Mouse (Mus musculus): ENCODE results near the gene Wfs1.
A peak's percentile ranks its signal among the peaks of the same experiment; 100 is the strongest.
"Not testable (repeated sequence)": the region's sequence is repeated elsewhere in the genome, so short reads cannot be mapped to it uniquely, and the experiment has no call there.

Gene Wfs1

DNA sequence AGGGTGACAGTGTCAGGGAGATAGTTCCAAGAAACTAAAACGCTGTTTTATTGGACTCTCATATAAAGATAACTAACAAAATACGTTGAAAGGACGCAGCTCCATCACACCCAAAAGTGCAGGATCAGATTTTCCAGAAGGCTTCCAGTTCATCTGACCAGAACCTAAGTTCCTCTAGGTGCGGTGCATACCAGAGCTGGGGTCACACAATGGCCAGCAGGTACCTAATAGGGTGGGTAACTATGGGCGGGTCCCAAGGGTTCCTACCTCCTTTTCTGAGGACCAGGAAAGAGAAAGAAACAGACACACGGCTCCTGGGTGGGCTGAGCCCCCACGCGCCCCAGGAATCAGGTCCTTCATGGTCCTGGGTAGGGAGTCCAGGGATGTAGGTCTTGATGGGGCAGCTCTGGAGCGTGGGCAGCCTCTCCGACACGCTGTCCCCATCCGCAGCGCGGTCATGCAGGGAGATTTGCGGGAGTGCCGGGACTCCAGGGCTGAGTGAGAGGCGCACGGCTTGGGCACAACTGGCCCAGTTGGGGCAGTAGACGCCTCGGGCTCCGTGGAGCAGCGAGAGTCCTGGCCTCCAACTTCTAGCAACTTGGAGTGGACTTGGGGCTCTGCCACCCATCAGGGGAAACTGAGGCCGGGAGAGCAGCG is 753 bp downstream of the Wfs1 start:
- no peak for DNase-seq (ENCODE audit: low spot score in 2 of 2)

DNA sequence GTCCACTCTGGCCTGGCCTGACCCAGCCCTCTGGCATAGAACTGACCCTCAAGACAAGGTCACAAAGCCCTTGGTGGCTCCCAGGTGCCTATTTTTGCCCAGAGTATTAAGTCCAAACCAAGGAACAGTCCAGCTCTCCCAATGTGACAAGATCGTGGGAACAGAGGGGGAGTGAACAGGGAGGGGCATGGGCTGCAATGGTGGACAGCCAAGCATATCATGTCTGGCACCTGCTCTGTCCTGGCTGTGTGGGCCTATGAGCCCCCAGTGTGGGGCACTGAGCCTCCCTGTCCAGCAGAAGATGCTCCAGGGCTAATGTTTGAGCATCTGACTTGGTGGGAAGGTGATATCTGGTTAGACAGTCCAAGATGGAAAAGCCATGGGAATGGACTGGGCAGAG is 2.4 kb downstream of the Wfs1 start:
- no peak for DNase-seq (ENCODE audit: low spot score in 2 of 2)

- DNase-seq (ENCODE audit: low spot score in 2 of 2), result no peak
Observed at GRCm38 (mm10) chr5:36982271-36982670, 6.7 kb downstream of the Wfs1 start.

DNA sequence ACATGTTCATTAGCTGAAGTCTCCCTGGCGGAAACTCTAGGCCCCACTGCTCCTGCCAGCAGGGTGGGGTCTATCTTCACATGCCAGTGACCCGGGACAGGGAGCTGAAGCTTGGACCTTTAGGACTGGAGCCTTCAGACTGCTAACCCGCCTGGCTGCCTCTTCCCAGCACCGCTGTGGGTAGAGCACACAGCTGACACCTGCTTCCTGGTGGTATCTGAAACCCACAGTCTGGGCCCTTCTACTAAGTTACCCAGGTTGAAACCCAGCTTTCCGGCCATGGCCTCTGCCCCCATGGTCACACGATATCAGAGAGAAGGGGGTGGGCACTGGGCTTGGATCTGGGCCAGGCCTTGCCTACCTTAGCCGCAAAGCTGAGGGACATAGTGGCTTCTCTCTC is 9.4 kb downstream of the Wfs1 start:
- no peak for DNase-seq (ENCODE audit: low spot score in 2 of 2)

DNA sequence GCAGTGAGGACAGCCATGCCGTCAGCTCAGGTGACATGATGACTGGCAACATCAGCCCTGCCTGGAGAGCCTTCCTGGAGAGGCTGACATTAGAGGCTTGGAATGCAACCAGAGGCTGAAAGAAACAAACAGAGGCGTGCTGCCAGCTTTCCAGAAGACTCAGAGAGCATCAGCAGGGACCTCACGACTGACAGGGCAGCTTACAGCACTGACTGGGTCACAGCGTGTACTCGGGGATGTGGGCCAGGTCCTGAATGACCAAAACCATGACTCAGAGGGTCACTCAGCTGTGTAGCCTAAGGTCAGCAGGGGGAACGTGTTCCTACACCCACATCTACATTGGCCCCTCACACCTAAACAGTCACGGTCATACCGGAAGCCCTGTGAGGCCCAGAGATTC is 10.0 kb downstream of the Wfs1 start:
- no peak for DNase-seq (ENCODE audit: low spot score in 2 of 2)

DNA sequence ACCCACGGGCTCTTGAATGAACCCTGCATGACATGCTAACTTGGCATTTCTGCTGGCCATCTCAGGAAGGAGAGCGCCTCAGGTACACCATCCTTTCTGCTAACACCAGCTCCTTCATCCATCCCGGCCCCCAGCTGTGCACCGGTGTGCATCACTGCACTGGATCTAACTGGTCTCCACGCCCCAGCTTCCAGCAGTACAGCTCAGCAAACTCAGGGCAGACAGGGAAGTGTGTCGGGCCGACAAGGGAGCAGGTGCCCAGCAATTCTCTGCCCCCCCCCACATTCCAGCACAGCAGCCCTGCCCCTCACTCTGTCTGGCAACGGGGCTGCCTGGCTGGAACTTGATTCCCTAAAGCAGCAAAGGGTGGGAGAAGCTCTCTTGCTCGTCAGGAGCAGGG is 11.2 kb downstream of the Wfs1 start:
- DNase-seq (ENCODE audit: low spot score in 2 of 2), result no peak

DNA sequence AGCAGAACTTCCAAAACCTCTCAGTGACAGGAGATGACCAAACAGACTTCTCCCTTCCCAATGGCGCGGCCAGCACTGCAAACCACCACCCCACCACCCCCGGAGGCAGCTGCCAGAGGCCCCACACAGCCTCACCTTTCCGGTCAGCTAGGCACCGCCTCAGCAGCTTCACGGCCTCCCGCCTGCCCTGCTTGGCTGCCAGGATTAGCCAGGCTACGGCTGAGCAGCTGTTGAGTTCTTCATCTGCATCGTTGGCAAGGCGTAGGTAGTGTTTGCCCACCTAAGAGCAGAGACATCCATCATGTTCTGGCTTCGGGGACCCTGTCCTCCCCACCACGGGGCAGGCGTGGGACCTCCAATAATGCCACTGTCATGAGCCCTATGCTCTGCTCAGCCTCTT is 13.7 kb downstream of the Wfs1 start:
- DNase-seq (ENCODE audit: low spot score in 2 of 2), result no peak

- DNase-seq (ENCODE audit: low spot score in 2 of 2), result no peak
Observed at GRCm38 (mm10) chr5:36971587-36971986, 17.4 kb downstream of the Wfs1 start.

DNA sequence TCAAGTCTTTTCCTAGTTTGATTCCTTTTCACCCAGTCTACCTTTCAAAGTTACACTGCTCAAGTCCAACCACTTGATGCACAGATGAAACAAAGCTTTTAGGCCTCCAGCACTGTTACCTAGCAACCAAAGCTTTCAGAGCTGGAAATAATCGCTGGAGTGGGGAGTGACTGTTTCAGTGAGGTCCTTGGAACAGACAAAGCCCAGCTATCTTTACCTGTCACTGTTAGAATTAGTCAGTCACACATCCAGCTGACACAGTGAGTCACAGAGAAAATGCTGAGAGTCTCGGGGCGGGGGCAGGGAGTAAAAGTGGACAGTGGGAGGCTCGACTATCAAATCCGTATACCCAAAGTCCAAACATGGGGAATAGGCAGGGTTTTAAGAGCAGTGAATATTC is 28.5 kb downstream of the Wfs1 start:
- DNase-seq (ENCODE audit: low spot score in 2 of 2), result no peak

DNA sequence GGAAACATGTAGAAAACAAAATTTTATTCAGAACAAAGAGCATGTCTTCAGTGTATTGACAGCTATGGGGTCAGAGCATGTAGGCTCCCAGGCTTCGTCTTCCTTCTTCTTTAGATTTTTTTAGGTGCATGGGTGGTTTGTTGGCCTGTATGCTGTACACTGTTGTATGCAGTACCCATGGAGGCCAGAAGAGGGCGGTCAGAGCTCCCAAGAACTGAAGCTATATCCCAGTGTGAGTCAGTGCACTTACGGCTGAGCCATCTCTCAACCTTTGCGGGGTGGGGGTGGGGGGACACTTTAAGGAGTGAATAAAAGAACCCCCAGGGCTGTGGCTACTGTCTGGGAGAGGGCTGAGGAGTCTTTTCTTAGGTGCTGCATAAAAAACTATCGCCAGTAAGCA is 30.2 kb downstream of the Wfs1 start:
- DNase-seq (ENCODE audit: low spot score in 2 of 2), result peak; percentile 33 to 45

DNA sequence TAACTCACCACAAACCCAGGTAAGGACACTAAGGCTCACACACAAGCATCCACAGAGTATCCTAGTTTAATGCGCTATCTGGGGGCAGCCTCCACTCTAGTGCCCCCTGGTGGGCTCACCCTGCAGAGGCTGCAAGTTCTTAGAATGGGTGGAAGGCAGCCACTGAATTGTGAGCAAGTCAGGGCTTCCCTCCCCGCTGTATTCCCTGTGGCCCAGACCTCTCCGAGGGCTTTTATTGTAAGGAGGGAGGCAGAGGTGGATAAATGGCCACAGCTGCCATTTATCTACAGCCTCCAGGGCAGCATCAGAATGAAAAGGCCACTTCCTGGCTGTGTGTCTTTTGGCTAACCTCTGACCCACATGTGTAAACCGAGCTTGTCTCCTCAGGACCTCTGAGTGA is 33.6 kb downstream of the Wfs1 start:
- DNase-seq (ENCODE audit: low spot score in 2 of 2), result no peak

GRCm38 (mm10) chr5:36952311-36952710 is 36.7 kb downstream of the Wfs1 start:
- no peak for DNase-seq (ENCODE audit: low spot score in 2 of 2)

- no peak for DNase-seq (ENCODE audit: low spot score in 2 of 2)
Observed at GRCm38 (mm10) chr5:36950871-36951270, 38.1 kb downstream of the Wfs1 start.

- peak; percentile 64 to 65 for DNase-seq (ENCODE audit: low spot score in 2 of 2)
Observed at GRCm38 (mm10) chr5:36948831-36949230, 40.2 kb downstream of the Wfs1 start.

DNA sequence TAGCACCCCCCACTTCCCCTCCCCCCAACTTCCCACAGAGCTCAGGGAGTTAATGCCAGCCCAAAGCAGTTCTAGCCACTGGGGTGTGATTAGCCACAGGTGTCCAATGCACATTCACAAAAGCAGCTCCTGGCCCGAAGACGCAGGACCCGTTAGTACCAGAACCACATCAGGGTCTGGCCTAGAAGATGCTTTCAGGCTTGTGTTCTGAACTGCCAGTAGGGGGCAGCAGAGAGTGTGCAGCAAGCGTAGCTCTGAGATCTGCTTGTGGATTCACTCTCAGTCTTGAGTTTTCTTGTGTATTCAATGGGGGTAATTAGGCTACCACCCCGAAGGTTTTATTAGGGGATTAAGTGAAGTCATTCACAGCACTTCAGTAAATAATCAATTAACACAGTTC is 42.6 kb downstream of the Wfs1 start:
- DNase-seq (ENCODE audit: low spot score in 2 of 2), result peak; percentile 15 to 17

DNA sequence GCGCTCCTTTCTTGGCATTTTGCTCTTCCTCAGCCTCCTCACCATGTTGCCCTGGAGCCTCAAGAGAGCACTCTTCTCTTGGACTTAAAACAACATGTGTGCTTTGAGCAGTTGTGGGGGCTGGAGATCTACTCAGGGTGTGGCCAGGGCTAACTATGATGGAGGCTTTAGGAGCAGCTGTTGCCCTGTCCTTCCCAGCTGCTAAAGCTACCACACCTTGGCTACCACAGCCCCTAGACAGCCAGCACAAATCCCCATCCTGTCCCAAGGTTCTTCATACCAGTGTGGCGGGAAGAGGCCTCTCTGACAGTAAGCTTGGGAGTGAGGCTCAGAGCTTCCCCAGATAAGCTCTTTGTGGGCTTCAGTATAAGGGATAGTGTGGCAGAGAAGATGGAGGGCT is 43.3 kb downstream of the Wfs1 start:
- DNase-seq (ENCODE audit: low spot score in 2 of 2), result no peak

DNA sequence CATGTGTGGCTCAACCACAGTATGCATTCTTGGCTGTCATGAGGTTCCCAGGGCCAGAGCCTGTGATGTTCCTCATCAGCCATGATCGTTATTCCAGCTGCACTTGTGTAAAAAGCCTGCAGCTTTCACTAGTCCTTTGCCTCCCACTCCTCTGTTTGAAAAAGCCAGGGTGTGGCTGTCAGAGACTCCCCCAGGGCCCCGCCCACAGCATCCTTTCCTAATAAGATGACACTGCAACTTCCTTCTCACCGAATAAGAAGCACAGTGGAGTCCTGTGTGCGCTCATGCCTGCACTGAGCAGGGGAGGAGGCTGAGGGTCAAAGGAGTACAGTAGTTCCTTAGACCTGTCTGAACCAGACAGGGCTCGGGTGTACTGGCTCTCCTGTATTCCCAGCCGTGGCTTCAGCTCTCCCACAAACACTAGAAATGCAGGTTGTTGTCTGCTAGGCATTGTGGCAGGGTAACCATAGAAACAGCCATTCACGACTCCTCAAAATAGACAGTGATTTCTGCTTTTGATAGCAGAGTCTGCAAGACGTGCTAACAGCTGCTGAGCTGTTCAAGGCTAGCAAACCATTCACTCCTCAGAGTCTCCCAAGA is 43.8 kb downstream of the Wfs1 start:
- DNase-seq (ENCODE audit: low spot score in 2 of 2), result no peak

GRCm38 (mm10) chr5:36944552-36944951 is 44.5 kb downstream of the Wfs1 start:
- DNase-seq (ENCODE audit: low spot score in 2 of 2), result no peak

GRCm38 (mm10) chr5:36942446-36942845 is 46.6 kb downstream of the Wfs1 start:
- DNase-seq (ENCODE audit: low spot score in 2 of 2), result no peak

GRCm38 (mm10) chr5:36938991-36939390 is 50.0 kb downstream of the Wfs1 start:
- DNase-seq (ENCODE audit: low spot score in 2 of 2), result not testable (repeated sequence)

DNA sequence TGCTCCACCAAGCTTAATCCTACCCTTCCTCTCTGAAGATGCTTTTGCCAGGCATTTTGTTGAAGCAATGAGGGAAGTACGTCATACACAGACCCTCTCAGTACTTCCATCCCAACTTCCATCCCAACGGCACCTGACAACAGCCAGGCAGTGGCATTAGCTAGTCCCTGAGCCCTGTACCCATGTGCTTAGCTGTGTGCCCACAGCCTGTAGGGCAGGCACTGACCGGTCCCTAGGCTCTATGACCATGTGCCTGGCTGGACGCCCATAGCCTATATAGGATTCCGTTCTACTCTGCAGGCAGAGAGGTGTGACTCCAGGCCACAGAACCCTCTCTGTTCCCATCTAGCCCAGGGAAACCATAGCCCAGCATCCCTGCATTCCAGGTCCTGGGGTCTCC is 51.0 kb downstream of the Wfs1 start:
- DNase-seq (ENCODE audit: low spot score in 2 of 2), result no peak

DNA sequence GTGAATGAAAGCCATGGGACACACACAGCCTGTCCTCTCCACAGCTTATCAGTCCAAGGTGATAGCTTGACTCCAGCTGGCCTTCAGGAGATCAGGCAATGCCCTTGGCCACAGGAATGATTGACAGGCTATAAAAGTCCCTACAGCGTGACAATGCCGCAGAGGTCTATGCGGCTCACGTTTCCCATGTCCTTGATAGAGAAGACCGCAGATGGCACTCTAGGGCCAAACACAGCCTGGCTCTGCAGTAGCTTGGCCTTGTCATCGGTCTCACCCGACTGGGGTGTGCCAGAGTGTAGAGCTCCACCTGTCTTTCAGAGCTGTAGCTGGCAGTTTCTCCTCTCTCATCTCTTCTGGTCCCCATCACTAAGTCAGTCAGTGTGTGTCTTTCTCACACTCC is 52.5 kb downstream of the Wfs1 start:
- no peak for DNase-seq (ENCODE audit: low spot score in 2 of 2)

GRCm38 (mm10) chr5:36935486-36936473 is 53.2 kb downstream of the Wfs1 start:
- no peak for DNase-seq (ENCODE audit: low spot score in 2 of 2)
